Mouse (Mus musculus) MEL (cell line): ENCODE results near the gene Col2a1. TPM values are rescaled to one million over a fixed set of nuclear protein-coding genes. Genes with fewer than 3 reads are reported as not detected.

Source experiments
- DNase-seq: peaks from one replicate; pipeline ENCODE4 v3.0.0; 2011; ENCODE audit warnings: low read depth, low spot score
- H3K27ac ChIP-seq: 2 replicates; pipeline ENCODE4 v1.5.1; 2012; ENCODE audit warnings: low read depth, mild to moderate bottlenecking, control low read depth, low read length, moderate library complexity; ENCODE audit not compliant: control insufficient read depth
- H3K27me3 ChIP-seq, 2 experiments: fragments of 150-350 bp in 1 of 2; sonication (generic) in 1 of 2; 2 replicates each; pipeline ENCODE4 v1.6.1; 2012; ENCODE audit warnings: low read length in 2 of 2, mild to moderate bottlenecking in 2 of 2, improper control_type of control experiment in 1 of 2, moderate library complexity in 1 of 2; ENCODE audit not compliant: insufficient read depth in 2 of 2, control insufficient read depth in 1 of 2
- H3K36me3 ChIP-seq, 2 experiments: 2 replicates each; pipeline ENCODE4 v1.6.1; 2012 to 2014; ENCODE audit warnings: low read length in 2 of 2, improper control_type of control experiment in 1 of 2, inconsistent platforms in 1 of 2, mild to moderate bottlenecking in 1 of 2; ENCODE audit not compliant: insufficient read depth in 2 of 2, control insufficient read depth in 1 of 2
- H3K4me1 ChIP-seq, 2 experiments: fragments of 150-350 bp in 1 of 2; sonication (generic) in 1 of 2; 2 replicates each; pipeline ENCODE4 v1.6.1; 2012; ENCODE audit warnings: low read length in 2 of 2, improper control_type of control experiment in 1 of 2, mild to moderate bottlenecking in 1 of 2; ENCODE audit not compliant: insufficient read depth in 2 of 2, control insufficient read depth in 1 of 2
- H3K4me3 ChIP-seq, 2 experiments: fragments of 150-350 bp in 1 of 2; sonication (generic) in 1 of 2; 2 replicates each; pipeline ENCODE4 v1.5.1; 2012; ENCODE audit warnings: low read depth in 2 of 2, low read length in 2 of 2, mild to moderate bottlenecking in 2 of 2, moderate library complexity in 2 of 2, control low read depth in 1 of 2, improper control_type of control experiment in 1 of 2; ENCODE audit not compliant: control insufficient read depth in 1 of 2, insufficient read depth in 1 of 2
- H3K79me2 ChIP-seq: 2 replicates; pipeline ENCODE4 v1.6.1; 2012; ENCODE audit warnings: mild to moderate bottlenecking, low read length, moderate library complexity; ENCODE audit not compliant: control insufficient read depth, poor library complexity, insufficient read depth
- H3K9ac ChIP-seq: 2 replicates; pipeline ENCODE4 v1.6.1; 2012; ENCODE audit warnings: low read depth, mild to moderate bottlenecking, control low read depth, low read length, moderate library complexity; ENCODE audit not compliant: control insufficient read depth, poor library complexity, severe bottlenecking
- H3K9me3 ChIP-seq: fragments of 150-350 bp; sonication (generic); replicated peaks from 2 replicates; pipeline ENCODE4 v1.6.1; 2012; ENCODE audit warnings: mild to moderate bottlenecking, low read length, improper control_type of control experiment, moderate library complexity; ENCODE audit not compliant: insufficient read depth
- BHLHE40 ChIP-seq: IDR thresholded peaks from 2 replicates; pipeline ENCODE4 v1.6.1; 2012; ENCODE audit warnings: low read depth, mild to moderate bottlenecking, inconsistent platforms, low read length, improper control_type of control experiment, borderline replicate concordance
- CHD1 ChIP-seq: IDR thresholded peaks from 2 replicates; pipeline ENCODE4 v1.6.1; 2012; ENCODE audit warnings: low read depth, mild to moderate bottlenecking, inconsistent platforms, low read length, improper control_type of control experiment
- E2F4 ChIP-seq: IDR thresholded peaks from 2 replicates; pipeline ENCODE4 v1.6.1; 2011; ENCODE audit warnings: low read depth, low read length, improper control_type of control experiment, borderline replicate concordance
- ELF1 ChIP-seq: IDR thresholded peaks from 2 replicates; pipeline ENCODE4 v1.6.1; 2014; ENCODE audit warnings: low read depth, mild to moderate bottlenecking, inconsistent platforms, low read length, improper control_type of control experiment, moderate library complexity
- EP300 ChIP-seq, 2 experiments: IDR thresholded peaks; 2 replicates each; pipeline ENCODE4 v1.6.1; 2011; ENCODE audit warnings: improper control_type of control experiment in 2 of 2, low read length in 2 of 2, low read depth in 1 of 2, mild to moderate bottlenecking in 1 of 2
- ETS1 ChIP-seq: IDR thresholded peaks from 2 replicates; pipeline ENCODE4 v1.6.1; 2012; ENCODE audit warnings: low read depth, mild to moderate bottlenecking, inconsistent platforms, low read length, improper control_type of control experiment, moderate library complexity
- GABPA ChIP-seq: IDR thresholded peaks from 2 replicates; pipeline ENCODE4 v1.6.1; 2012; ENCODE audit warnings: low read depth, mild to moderate bottlenecking, inconsistent platforms, low read length, improper control_type of control experiment, moderate library complexity
- GATA1 ChIP-seq: IDR thresholded peaks from 2 replicates; pipeline ENCODE4 v1.6.1; 2011; ENCODE audit warnings: low read depth, low read length, improper control_type of control experiment
- MAFK ChIP-seq: IDR thresholded peaks from 2 replicates; pipeline ENCODE4 v1.6.1; 2011; ENCODE audit warnings: low read depth, mild to moderate bottlenecking, low read length, improper control_type of control experiment, borderline replicate concordance
- MAX ChIP-seq: IDR thresholded peaks from 2 replicates; pipeline ENCODE4 v1.6.1; 2011; ENCODE audit warnings: low read length, improper control_type of control experiment
- MAZ ChIP-seq: IDR thresholded peaks from 2 replicates; pipeline ENCODE4 v1.6.1; 2012; ENCODE audit warnings: low read depth, mild to moderate bottlenecking, inconsistent platforms, low read length, improper control_type of control experiment
- MYB ChIP-seq: IDR thresholded peaks from 2 replicates; pipeline ENCODE4 v1.6.1; 2011; ENCODE audit warnings: mild to moderate bottlenecking, low read depth, low read length, improper control_type of control experiment
- NRF1 ChIP-seq: IDR thresholded peaks from 2 replicates; pipeline ENCODE4 v1.6.1; 2014; ENCODE audit warnings: low read depth, mild to moderate bottlenecking, inconsistent platforms, low read length, improper control_type of control experiment, moderate library complexity; ENCODE audit not compliant: poor library complexity, insufficient read depth, severe bottlenecking
- POLR2A ChIP-seq, 2 experiments: IDR thresholded peaks; 2 replicates each; pipeline ENCODE4 v1.6.1; 2011 to 2012; ENCODE audit warnings: low read length in 2 of 2, mild to moderate bottlenecking in 2 of 2, control low read depth in 1 of 2, improper control_type of control experiment in 1 of 2, low read depth in 1 of 2, moderate library complexity in 1 of 2; ENCODE audit not compliant: control insufficient read depth in 1 of 2, insufficient read depth in 1 of 2, poor library complexity in 1 of 2
- RCOR1 ChIP-seq: IDR thresholded peaks from 2 replicates; pipeline ENCODE4 v1.6.1; 2012; ENCODE audit warnings: low read depth, mild to moderate bottlenecking, inconsistent platforms, low read length, improper control_type of control experiment
- TAL1 ChIP-seq: IDR thresholded peaks from 2 replicates; pipeline ENCODE4 v1.6.1; 2012; ENCODE audit warnings: mild to moderate bottlenecking, inconsistent platforms, low read length, moderate library complexity, mixed read lengths
- TBP ChIP-seq: IDR thresholded peaks from 2 replicates; pipeline ENCODE4 v1.8.0; 2011; ENCODE audit warnings: low read depth, low read length, improper control_type of control experiment
- TCF12 ChIP-seq: IDR thresholded peaks from 2 replicates; pipeline ENCODE4 v1.6.1; 2014; ENCODE audit warnings: low read depth, mild to moderate bottlenecking, inconsistent platforms, low read length, improper control_type of control experiment, moderate library complexity
- USF1 ChIP-seq: IDR thresholded peaks from 2 replicates; pipeline ENCODE4 v1.6.1; 2014; ENCODE audit warnings: low read depth, mild to moderate bottlenecking, inconsistent platforms, low read length, improper control_type of control experiment, moderate library complexity
- USF2 ChIP-seq, 2 experiments: IDR thresholded peaks; 2 replicates each; pipeline ENCODE4 v1.6.1; 2011 to 2012; ENCODE audit warnings: improper control_type of control experiment in 2 of 2, low read length in 2 of 2, borderline replicate concordance in 1 of 2, inconsistent platforms in 1 of 2, low read depth in 1 of 2, mild to moderate bottlenecking in 1 of 2; ENCODE audit not compliant: insufficient read depth in 1 of 2
- ZNF384 ChIP-seq: IDR thresholded peaks from 2 replicates; pipeline ENCODE4 v1.6.1; 2012; ENCODE audit warnings: low read depth, mild to moderate bottlenecking, inconsistent platforms, low read length, improper control_type of control experiment
- polyA plus RNA-seq, 2 experiments: library from polyadenylated mRNA; stranded (reverse) in 1 of 2; unstranded in 1 of 2; fragments of >175 nt in 1 of 2; fragments of >200 nt in 1 of 2; gene quantifications; 2 replicates each; pipeline versions ENCODE4 v1.2.1 to v1.2.4; 2012; ENCODE audit warnings: low replicate concordance in 2 of 2, low read depth in 1 of 2; ENCODE audit not compliant: insufficient read length in 2 of 2, insufficient read depth in 1 of 2, missing spikeins in 1 of 2
- total RNA-seq: library from RNA; depleted of rRNA; stranded (reverse); fragments of 300-350 nt; gene quantifications from 2 replicates; pipeline ENCODE4 v1.2.3, GENCODE M21; 2012

Gene Col2a1
- total and polyA plus RNA-seq, 3 experiments: 0.04 TPM; not detected in 1

DNA sequence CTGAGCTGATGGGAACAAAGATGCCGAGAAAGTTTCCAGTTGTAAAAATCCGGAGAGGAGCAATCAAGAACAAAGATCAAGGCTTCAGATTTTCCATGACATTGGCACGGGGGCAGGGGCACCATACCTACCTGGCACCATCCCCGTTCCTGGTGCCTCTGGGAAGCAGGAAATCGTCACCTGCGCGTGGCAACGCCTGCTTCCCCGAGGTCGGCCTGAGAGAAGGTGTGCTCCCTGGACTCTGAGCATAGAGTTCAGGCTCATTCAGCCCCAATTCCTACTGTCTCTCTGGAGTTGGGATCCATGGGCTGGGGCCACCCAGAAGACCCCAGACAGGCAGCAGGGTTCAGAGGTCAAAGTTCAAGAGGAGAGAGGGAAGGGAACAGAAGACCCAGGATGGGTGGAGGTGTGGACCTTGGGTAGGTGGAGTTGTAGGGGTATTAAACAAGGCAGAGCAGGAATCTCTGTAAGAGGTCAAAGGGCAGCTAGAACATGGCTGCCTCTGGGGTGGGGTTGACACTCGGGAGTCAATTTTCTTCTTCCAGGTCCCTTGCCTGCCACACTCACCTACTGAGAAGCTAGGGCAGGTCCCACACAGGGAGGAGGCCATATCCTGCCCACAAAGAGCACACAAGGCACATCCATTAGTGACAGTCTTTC lies 58.7 kb downstream of the Col2a1 start (continued):
- TF ChIP-seq USF2 (IDR thresholded peaks at IDR 0.05; ENCODE audit: borderline replicate concordance in 1 of 2, insufficient read depth in 1 of 2, low read depth in 1 of 2, low read length in 2 of 2) (no peak), RCOR1 (no peak), ETS1 (no peak), TBP (no peak)
- TF ChIP-seq, all 39 proteins: peak for 0

DNA sequence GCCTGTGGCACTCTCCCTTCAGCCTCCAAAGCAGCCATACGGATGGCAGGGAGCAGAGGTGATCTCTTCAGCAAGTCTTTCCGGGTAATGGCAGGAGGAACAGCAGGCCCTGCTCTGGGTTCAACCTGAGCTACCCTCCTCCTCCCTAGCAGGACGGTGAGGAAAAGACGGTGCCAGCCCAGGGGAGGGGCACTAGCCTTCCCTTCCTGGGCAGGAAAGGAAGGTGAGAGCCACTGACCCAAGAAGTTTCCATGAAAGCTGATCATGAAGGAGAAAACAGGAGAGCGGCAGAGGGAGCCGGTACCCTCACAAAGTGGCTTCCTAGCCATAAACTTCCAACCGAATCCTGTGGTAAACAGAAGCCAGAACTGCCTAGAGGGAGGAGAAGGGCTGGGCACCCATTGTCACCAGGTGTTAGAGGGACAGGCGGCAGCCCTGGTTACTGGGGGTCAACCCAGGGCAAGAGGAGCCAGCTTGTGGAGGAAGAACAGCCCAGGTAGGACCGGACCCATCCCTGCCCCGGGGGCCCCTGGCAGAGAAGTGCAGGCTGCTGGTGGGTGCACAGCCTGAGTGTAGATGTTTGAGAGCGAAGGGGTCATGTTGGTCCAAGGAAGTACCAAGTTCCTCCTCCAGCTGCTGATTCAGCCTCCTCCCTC lies 59.4 kb downstream of the Col2a1 start:
- H3K4me3 ChIP-seq: no peak overlapping the region
- TF ChIP-seq TAL1 (no peak), BHLHE40 (no peak), GABPA (no peak), ZNF384 (no peak), CHD1 (no peak), EP300 (IDR thresholded peaks at IDR 0.05; ENCODE audit: low read depth in 1 of 2, low read length in 2 of 2) (no peak), MYB (no peak), MAX (no peak), NRF1 (no peak), TCF12 (no peak), E2F4 (no peak), TBP (no peak), GATA1 (no peak), MAZ (no peak), POLR2A (IDR thresholded peaks at IDR 0.05; ENCODE audit: control insufficient read depth in 1 of 2, insufficient read depth in 1 of 2, low read depth in 1 of 2, low read length in 2 of 2, poor library complexity in 1 of 2) (no peak), USF1 (no peak), USF2 (IDR thresholded peaks at IDR 0.05; ENCODE audit: borderline replicate concordance in 1 of 2, insufficient read depth in 1 of 2, low read depth in 1 of 2, low read length in 2 of 2) (no peak), MAFK (no peak), ELF1 (no peak)
- TF ChIP-seq, all 39 proteins: peak for 0

More for the DNA sequence above, 59.4 kb downstream of the Col2a1 start:
- Histone ChIP-seq H3K9ac (no peak overlapping the region), H3K27me3 (no peaks in the 10 kb centered on the region; a peak in 1 of 4 replicates), H3K27ac (no peak overlapping the region), H3K4me1 (peaks cover 0 to 9% of the 10 kb centered on the region in 2 experiments; a peak in 2 of 4 replicates), H3K79me2 (no peaks in the 10 kb centered on the region), H3K9me3 (no peaks in the 10 kb centered on the region), H3K36me3 (no peaks in the 10 kb centered on the region)
- DNase-seq: no peak
